Mouse (Mus musculus): ENCODE results near the gene Hnrnpa3.

DNA sequence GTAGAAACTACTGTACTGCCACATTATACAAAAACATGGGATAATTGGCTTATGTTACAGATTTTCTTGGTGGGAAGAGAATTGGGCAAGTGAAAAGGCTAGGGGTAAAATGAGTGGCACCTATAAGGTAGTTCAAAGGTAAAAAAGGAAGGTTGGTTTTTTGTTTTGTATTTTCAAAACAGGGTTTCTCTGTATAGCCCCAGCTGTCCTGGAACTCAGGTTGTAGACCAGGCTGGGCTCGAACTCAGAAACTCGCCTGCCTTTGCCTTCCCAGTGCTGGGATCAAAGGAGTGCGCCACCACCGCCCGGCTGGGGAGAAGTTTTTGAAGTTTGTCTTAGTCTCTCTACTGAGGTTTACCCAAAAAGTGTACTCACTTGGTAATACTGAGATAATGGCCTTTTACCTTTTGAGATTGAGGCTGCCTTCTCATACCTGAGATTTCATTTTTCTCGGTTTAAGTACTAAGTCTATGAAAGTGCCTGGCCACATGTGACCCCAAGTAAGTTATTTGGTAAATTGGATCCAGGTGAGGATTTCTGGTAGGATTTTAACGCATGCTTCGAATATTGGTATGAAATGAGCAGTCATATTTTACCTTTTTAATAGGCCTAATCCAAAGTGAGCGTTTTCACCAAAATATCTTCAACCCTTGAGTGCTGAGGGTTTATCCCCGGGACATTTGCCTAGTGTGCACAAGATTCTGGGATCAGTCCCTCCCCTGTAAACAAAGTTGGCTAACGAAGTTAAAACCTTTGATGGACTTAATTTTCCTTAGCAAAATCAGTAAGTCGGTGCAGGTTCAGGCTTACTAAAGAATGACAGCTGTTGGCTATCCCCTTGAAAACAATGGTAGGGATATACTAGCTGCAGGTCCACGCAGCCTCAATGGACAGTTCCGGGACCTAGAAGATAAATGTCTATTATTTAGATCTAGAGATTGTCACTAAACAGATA, 10.7 kb downstream of the Hnrnpa3 start:
- TF ChIP-seq CTCF (IDR thresholded peaks at IDR 0.05; ENCODE audit: borderline replicate concordance, control insufficient read depth, extremely low read depth, insufficient read depth, low read length, poor library complexity) (no peak), POLR2A (IDR thresholded peaks at IDR 0.05; ENCODE audit: control insufficient read depth, extremely low read depth, insufficient read depth, low read length, poor library complexity) (no peak)
